Mouse (Mus musculus): ENCODE results near the gene Tmem56.

DNA sequence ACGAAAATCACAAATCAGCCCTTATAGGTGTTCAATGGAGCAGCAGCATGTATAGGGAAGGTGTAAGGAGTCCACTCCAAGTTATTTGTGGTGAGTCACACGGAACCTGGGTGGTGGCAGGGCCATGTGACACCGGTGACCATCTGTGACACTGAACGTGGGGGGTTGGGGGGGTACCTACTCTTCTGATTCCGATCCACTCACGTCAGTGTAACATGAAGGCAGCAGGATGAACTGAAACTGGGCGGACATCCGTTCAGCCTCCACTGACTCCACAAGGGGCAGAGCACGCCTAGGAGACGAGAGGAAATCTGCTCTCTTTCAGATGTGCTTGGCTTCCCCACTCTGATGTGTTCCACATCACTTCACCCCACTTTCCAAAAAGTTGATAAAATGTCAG, 123.3 kb downstream of the Tmem56 start:
- TF ChIP-seq GATA1 (IDR thresholded peaks at IDR 0.05; ENCODE audit: borderline replicate concordance, low read length) (no peak), FLI1 (IDR thresholded peaks at IDR 0.05; ENCODE audit: low read length) (no peak)
